Mouse (Mus musculus) sigmoid colon, adult 10 weeks (tissue): Measurements from ENCODE around the gene Adcy1. TPM values are rescaled to one million over a fixed set of nuclear protein-coding genes. Genes with fewer than 3 reads are reported as not detected.

Experiments used
- polyA plus RNA-seq: library from polyadenylated mRNA; stranded (reverse); fragments of 350-450 nt; fragmentation: Illumina TruSeq; extraction: RNeasy Lipid Tissue Mini Kit (QIAGEN cat#74804); gene quantifications from one replicate; pipeline ENCODE4 v1.2.3, GENCODE M21; 2014; ENCODE audit warnings: low read depth, low replicate concordance

Gene Adcy1
- 0.57 TPM for polyA plus RNA-seq

GRCm38 (mm10) chr11:7063001-7063584, at the start of gene Adcy1:
TSS of gene Adcy1 (plus strand) at chr11:7063489.

DNA sequence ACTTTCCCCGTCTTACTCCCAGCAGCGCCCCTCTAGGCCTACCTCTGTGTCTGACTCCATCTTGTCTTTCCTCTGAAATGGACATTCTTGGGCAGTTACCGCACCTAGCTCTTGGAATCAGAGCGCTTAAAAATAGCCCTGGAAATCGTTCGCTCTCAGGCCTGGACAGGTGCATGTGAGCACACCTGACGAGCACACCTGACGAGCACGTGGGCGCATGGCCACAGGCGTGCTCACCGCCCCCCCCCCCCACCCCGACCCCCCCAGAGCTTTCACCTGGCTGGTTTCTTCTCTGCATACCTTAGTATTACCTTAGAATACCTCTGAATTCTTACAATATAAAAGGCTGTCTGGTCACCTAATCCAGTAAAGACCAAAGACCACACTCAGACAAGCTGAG, 125.2 kb downstream of the Adcy1 start, which contains the start of gene Gm11985:
Gene Gm11985, minus strand, starts transcription at position 101 of the 400 bp plus-strand sequence.

GRCm38 (mm10) chr11:7197491-7197941, 134.2 kb downstream of the Adcy1 start, which contains the start of gene Igfbp1:
TSS of gene Igfbp1 (plus strand) at chr11:7197782.

DNA sequence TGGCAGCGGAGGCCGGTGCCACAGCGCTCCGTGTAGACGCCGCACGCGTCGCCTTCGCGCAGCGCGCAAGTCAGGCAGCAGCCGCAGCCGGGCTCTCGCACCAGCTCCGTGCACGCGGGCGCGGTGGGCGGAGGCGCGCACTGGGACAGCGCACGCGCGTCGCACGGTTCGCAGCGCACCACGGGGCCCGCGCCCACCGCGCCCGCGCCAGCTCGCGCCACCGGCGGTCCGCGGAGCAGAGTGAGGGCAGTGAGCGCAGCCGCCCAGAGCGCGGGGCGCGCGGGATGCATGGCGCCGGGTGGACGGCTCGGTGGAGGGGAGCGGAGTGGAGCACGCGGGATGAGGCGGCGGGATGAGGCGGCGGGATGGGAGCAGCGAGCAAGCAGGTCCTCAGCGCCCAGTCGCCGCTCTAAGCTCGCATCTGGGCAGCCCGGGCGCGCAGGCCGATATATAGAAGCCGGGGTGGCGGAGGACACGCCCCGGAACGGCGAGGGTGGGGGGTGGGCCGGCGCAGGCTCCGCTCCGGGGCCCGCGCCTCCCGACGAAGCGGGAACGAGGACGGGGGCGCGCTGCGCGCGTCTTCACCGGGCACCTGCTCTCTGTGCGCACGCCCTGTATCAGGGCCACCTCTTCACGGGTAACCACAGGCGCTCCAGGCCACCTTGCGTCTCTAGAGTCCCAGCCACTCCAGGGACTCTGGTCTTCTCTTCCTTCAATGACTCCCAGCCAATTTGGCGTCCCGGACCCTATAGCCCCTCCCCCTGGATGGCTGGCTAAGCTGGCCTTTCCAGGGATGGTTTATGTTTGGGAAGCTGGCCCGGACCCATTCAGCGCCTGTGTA, 150.4 kb downstream of the Adcy1 start, which contains the start of gene Igfbp3:
Gene Igfbp3, minus strand, starts transcription at position 423 of the 841 bp plus-strand sequence.

Other genes with a start within 250 kb of the Adcy1 start
- not detected for gene Gm11983, start 225.8 kb upstream of the Adcy1 start, polyA plus RNA-seq
- gene Gm11985, start 125.1 kb downstream of the Adcy1 start, polyA plus RNA-seq, result not detected
- gene Igfbp1, start 134.3 kb downstream of the Adcy1 start, polyA plus RNA-seq, result not detected
- 52.8 TPM for gene Igfbp3, start 150.4 kb downstream of the Adcy1 start, polyA plus RNA-seq